Mouse (Mus musculus) left cerebral cortex, postnatal 36 days (tissue): ENCODE results near the gene Ric8a. TPM values are rescaled to one million over a fixed set of nuclear protein-coding genes. Genes with fewer than 3 reads are reported as not detected.
A peak's percentile ranks its signal among the peaks of the same experiment; 100 is the strongest.
"Not testable (repeated sequence)": the region's sequence is repeated elsewhere in the genome, so short reads cannot be mapped to it uniquely, and the experiment has no call there.

Experiments used
- DNase-seq, 2 experiments: peaks; one replicate each; pipeline ENCODE4 v3.0.0; 2021 to 2022; ENCODE audit warnings: low spot score in 2 of 2, mixed read lengths in 1 of 2
- intact Hi-C: fragments of 180-260 bp; cut with DNase I; formaldehyde crosslinking; loops from one replicate; pipeline ENCODE4 v1.15.1; 2025
- total RNA-seq, 2 experiments: library from RNA; stranded (reverse); gene quantifications; 2 replicates each; pipeline ENCODE4 v1.2.3; 2021

Gene Ric8a
- total RNA-seq, 2 experiments from 2014 or later, result 68.2 to 68.7 TPM

- no peak for DNase-seq
- intact Hi-C loops, result no loop called here
These were observed 23.7 kb downstream of the Ric8a start for GRCm38 (mm10) chr7:140880419-140880818.

- no peak for DNase-seq
- intact Hi-C loops, result no loop called here
These were observed 24.2 kb downstream of the Ric8a start for GRCm38 (mm10) chr7:140880865-140881515.

- peak; percentile 94 to 96 for DNase-seq
- intact Hi-C loops, result loop anchor here (1.0 kb wide), 1 partner anchor 25 kb away; the partner anchor contains the start of gene Bet1l
These were observed 25.1 kb downstream of the Ric8a start, which contains the start of the genes Psmd13 and Sirt3 for GRCm38 (mm10) chr7:140881696-140882468. TSS of gene Psmd13 (plus strand) at chr7:140881968. TSS of gene Sirt3 (minus strand) at chr7:140882309.

- intact Hi-C loops, result loop anchor here (1.0 kb wide), 1 partner anchor 25 kb away; the partner anchor contains the start of gene Bet1l
These were observed 25.7 kb downstream of the Ric8a start for GRCm38 (mm10) chr7:140882469-140882803.

GRCm38 (mm10) chr7:140890636-140891035, 33.9 kb downstream of the Ric8a start:
- DNase-seq, intact Hi-C loops: not testable (repeated sequence)

More at GRCm38 (mm10) chr7:140882469-140882803, 25.7 kb downstream of the Ric8a start:
- no peak for DNase-seq

GRCm38 (mm10) chr7:140894031-140894430, 37.3 kb downstream of the Ric8a start:
- intact Hi-C loops, result no loop called here
- no peak for DNase-seq

GRCm38 (mm10) chr7:140894611-140895010, 37.9 kb downstream of the Ric8a start:
- intact Hi-C loops, result no loop called here
- no peak for DNase-seq

GRCm38 (mm10) chr7:140897863-140898262, 41.1 kb downstream of the Ric8a start:
- intact Hi-C loops, result no loop called here

GRCm38 (mm10) chr7:140899121-140899520, 42.4 kb downstream of the Ric8a start:
- intact Hi-C loops, result no loop called here
- DNase-seq, result no peak

More at GRCm38 (mm10) chr7:140897863-140898262, 41.1 kb downstream of the Ric8a start:
- no peak for DNase-seq

GRCm38 (mm10) chr7:140900220-140900619, 43.5 kb downstream of the Ric8a start, which contains the start of gene Cox8b:
TSS of gene Cox8b (minus strand) at chr7:140900446.
- no peak for DNase-seq
- intact Hi-C loops, result no loop called here

- intact Hi-C loops, result no loop called here
- no peak for DNase-seq
These were observed 45.5 kb downstream of the Ric8a start for GRCm38 (mm10) chr7:140902036-140902875.

GRCm38 (mm10) chr7:140903212-140903611, 46.5 kb downstream of the Ric8a start:
- intact Hi-C loops, result loop anchor here (1.0 kb wide), 1 partner anchor 58 kb away; the partner anchor contains the start of gene Scgb1c1
- DNase-seq, result peak; percentile 56 to 72

GRCm38 (mm10) chr7:140905642-140906081, 48.9 kb downstream of the Ric8a start:
- DNase-seq, result no peak
- intact Hi-C loops, result loop anchor here (5.0 kb wide), 1 partner anchor 272 kb away; no protein-coding TSS in a partner anchor

GRCm38 (mm10) chr7:140907131-140907530, 50.4 kb downstream of the Ric8a start:
- no peak for DNase-seq
- intact Hi-C loops, result loop anchor here (5.0 kb wide), 1 partner anchor 270 kb away; no protein-coding TSS in a partner anchor

- no peak for DNase-seq
- intact Hi-C loops, result loop anchor here (5.0 kb wide), 1 partner anchor 270 kb away; no protein-coding TSS in a partner anchor
These were observed 50.9 kb downstream of the Ric8a start for GRCm38 (mm10) chr7:140907697-140908096.

GRCm38 (mm10) chr7:140908181-140908580, 51.4 kb downstream of the Ric8a start:
- DNase-seq, result no peak
- intact Hi-C loops, result loop anchor here (5.0 kb wide), 1 partner anchor 269 kb away; no protein-coding TSS in a partner anchor

GRCm38 (mm10) chr7:140908634-140909107, 51.9 kb downstream of the Ric8a start:
- intact Hi-C loops, result loop anchor here (1.0 to 5.0 kb wide), 2 partner anchors 140 to 269 kb away; no protein-coding TSS in a partner anchor

GRCm38 (mm10) chr7:140912293-140912692, 55.5 kb downstream of the Ric8a start:
- intact Hi-C loops, result no loop called here

More at GRCm38 (mm10) chr7:140908634-140909107, 51.9 kb downstream of the Ric8a start:
- DNase-seq, result peak; percentile 56 to 72

More at GRCm38 (mm10) chr7:140912293-140912692, 55.5 kb downstream of the Ric8a start:
- DNase-seq, result peak in 1 of 2 experiments; percentile 35
